Mouse (Mus musculus): ENCODE measurements at regions not wholly inside any gene's neighbourhood (a gene's known extent, or its start where the extent isn't known, plus 50 kb on each side); places are given as distances from the start of the nearest gene placed in this dataset.

DNA sequence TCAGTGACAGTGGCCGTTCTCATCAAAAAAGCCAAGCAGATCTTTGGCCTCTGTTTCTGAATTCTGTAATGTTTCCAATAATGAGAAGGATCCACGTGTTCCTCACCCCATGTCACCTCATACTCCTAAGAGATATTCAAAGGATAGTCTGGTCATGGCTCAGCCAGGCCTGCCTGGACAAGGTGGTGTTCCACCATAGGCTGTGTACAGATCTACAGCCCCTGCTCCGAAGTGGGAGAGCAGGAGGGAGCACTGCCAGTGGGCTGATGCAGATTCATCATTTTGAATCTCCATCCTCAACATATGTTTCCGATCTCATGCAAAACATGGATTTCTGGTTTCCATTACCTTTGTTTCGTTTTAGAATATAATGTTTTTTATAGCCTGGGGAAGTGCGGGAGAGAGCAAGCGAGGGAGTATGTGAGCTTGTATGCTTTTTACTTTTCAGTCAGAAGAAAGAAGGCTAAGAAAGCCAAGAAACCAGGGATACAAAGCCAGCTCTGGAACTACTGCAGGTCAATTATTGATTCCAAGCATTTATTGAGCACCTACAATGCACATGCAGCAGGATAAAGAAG, 166.5 kb upstream of the Usp24 start:
- Histone ChIP-seq H3K36me3 (no peaks in the 10 kb centered on the region), H3K4me3 (replicated peaks) (no peak overlapping the region), H3K27ac (replicated peaks) (peak overlapping the region; percentile 74), H3K9me3 (replicated peaks) (no peaks in the 10 kb centered on the region), H3K27me3 (no peaks in the 10 kb centered on the region), H3K9ac (no peak overlapping the region), H3K4me1 (peaks cover 41% of the 10 kb centered on the region), H3K4me2 (replicated peaks) (no peak overlapping the region)
- ATAC-seq (ENCODE audit: insufficient number of reproducible peaks, low FRiP score, low TSS enrichment, low read depth): peak; percentile 43; the same call in 1 of the 2 replicates
- 36% methylated on average over 7 of the region's 7 CpGs for WGBS

DNA sequence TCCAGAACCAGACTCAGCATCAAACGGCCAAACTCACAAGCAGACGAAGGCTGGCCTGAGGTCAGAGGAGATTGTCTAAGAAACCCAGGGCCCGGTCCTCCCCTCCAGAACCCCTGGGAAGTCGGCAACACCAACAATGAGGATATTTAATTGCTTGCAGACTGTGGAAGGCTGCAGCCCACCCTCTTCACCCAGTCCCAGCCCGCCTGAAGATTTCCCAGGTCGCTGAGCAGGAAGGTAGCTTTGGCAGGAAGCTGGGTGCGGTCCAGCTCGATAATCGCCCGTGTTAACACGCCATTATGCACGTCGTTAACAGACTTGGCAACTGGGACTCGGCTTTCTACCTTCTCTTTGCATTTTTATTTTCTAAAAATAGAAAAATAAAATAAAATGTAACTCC, 165.2 kb upstream of the Usp24 start:
- Histone ChIP-seq H3K36me3 (no peaks in the 10 kb centered on the region), H3K27ac (replicated peaks) (peak overlapping the region; percentile 74), H3K4me3 (replicated peaks) (no peak overlapping the region), H3K9me3 (replicated peaks) (no peaks in the 10 kb centered on the region), H3K4me1 (peaks cover 31% of the 10 kb centered on the region), H3K4me2 (replicated peaks) (no peak overlapping the region), H3K27me3 (no peaks in the 10 kb centered on the region), H3K9ac (no peak overlapping the region)
- 45% methylated on average over 14 of the region's 14 CpGs for WGBS
- no peak for ATAC-seq (ENCODE audit: insufficient number of reproducible peaks, low FRiP score, low TSS enrichment, low read depth)

GRCm38 (mm10) chr4:106157451-106158179, 158.4 kb upstream of the Usp24 start:
- Histone ChIP-seq H3K4me2 (replicated peaks) (no peak overlapping the region), H3K27ac (replicated peaks) (no peak overlapping the region), H3K4me3 (replicated peaks) (no peak overlapping the region), H3K4me1 (no peaks in the 10 kb centered on the region), H3K36me3 (no peaks in the 10 kb centered on the region), H3K27me3 (no peaks in the 10 kb centered on the region), H3K9ac (no peak overlapping the region), H3K9me3 (replicated peaks) (no peaks in the 10 kb centered on the region)
- ATAC-seq (ENCODE audit: insufficient number of reproducible peaks, low FRiP score, low TSS enrichment, low read depth): no peak
- WGBS: 88% methylated on average over 9 of the region's 9 CpGs

DNA sequence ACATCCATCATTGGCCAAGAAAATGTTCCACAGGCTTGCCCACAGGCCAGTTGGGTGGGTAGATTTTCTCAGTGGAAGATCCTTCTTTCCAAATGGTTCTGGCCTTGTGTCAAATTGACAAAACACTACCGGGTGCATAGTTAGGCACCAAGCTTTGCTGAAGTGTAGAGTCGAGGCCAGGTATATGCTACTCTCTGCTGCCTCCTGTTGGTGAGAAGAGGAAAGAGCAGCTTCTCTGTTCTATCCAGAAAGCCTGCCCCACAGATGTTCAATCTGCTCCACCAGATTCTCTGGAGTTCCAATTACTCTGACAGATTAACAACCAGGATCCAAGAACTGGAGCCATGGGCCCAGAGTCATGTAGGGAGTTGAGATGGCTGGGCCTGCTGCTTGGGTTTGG, 154.4 kb upstream of the Usp24 start:
- ATAC-seq (ENCODE audit: insufficient number of reproducible peaks, low FRiP score, low TSS enrichment, low read depth): no peak
- H3K27ac ChIP-seq (replicated peaks): no peak overlapping the region
- no peak overlapping the region for H3K9ac ChIP-seq
- 0 out of 2 replicates have a peak, but pooled peaks cover under 1% of the 10 kb centered on the region for H3K4me1 ChIP-seq
- no peak overlapping the region for H3K4me3 ChIP-seq (replicated peaks)
- 50% methylated on average over 2 of the region's 2 CpGs for WGBS
- no peak overlapping the region for H3K4me2 ChIP-seq (replicated peaks)
- H3K9me3 ChIP-seq (replicated peaks): 0 out of 2 replicates have a peak, but pooled peaks cover 3% of the 10 kb centered on the region
- H3K36me3 ChIP-seq: no peaks in the 10 kb centered on the region
- no peaks in the 10 kb centered on the region for H3K27me3 ChIP-seq

GRCm38 (mm10) chr4:106162551-106162950, 153.5 kb upstream of the Usp24 start:
- Histone ChIP-seq H3K27ac (replicated peaks) (no peak overlapping the region), H3K9ac (no peak overlapping the region), H3K9me3 (replicated peaks) (0 out of 2 replicates have a peak, but pooled peaks cover 3% of the 10 kb centered on the region), H3K4me3 (replicated peaks) (no peak overlapping the region), H3K4me1 (peaks cover 11% of the 10 kb centered on the region), H3K4me2 (replicated peaks) (no peak overlapping the region), H3K36me3 (no peaks in the 10 kb centered on the region), H3K27me3 (no peaks in the 10 kb centered on the region)
- 47% methylated on average over 1 of the region's 1 CpGs for WGBS
- ATAC-seq (ENCODE audit: insufficient number of reproducible peaks, low FRiP score, low TSS enrichment, low read depth): no peak

DNA sequence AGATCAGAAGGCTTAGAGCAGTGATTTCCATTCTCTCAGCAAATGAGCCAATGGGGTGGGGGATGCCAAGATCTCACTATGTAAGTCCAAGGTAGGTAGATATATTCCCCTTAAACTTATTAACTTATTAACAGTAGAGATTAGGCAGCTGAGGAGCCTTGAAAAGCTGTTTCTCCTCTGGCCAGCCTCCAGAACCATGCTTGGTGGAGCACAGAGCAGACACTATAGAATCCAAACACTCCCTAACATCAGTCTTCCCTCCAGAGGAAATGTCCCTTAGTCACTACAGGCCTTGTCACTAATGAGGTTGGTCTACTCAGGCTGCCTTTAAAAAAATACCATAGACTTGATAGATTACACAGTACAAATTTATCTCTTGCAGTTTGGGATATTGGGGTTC, 152.8 kb upstream of the Usp24 start:
- no peak for ATAC-seq (ENCODE audit: insufficient number of reproducible peaks, low FRiP score, low TSS enrichment, low read depth)

GRCm38 (mm10) chr4:106167716-106168115, 148.3 kb upstream of the Usp24 start:
- Histone ChIP-seq H3K27ac (replicated peaks) (peak overlapping the region; percentile 18), H3K27me3 (no peaks in the 10 kb centered on the region), H3K4me2 (replicated peaks) (no peak overlapping the region), H3K36me3 (no peaks in the 10 kb centered on the region), H3K9ac (no peak overlapping the region), H3K4me3 (replicated peaks) (no peak overlapping the region), H3K4me1 (peaks cover 19% of the 10 kb centered on the region), H3K9me3 (replicated peaks) (0 out of 2 replicates have a peak, but pooled peaks cover 3% of the 10 kb centered on the region)
- 58% methylated on average over 4 of the region's 4 CpGs for WGBS
- ATAC-seq (ENCODE audit: insufficient number of reproducible peaks, low FRiP score, low TSS enrichment, low read depth): no peak

More for the DNA sequence above, 152.8 kb upstream of the Usp24 start:
- Histone ChIP-seq H3K4me1 (peaks cover 15% of the 10 kb centered on the region), H3K27ac (replicated peaks) (no peak overlapping the region), H3K4me3 (replicated peaks) (no peak overlapping the region), H3K27me3 (no peaks in the 10 kb centered on the region), H3K9me3 (replicated peaks) (0 out of 2 replicates have a peak, but pooled peaks cover 3% of the 10 kb centered on the region), H3K36me3 (no peaks in the 10 kb centered on the region), H3K9ac (no peak overlapping the region), H3K4me2 (replicated peaks) (no peak overlapping the region)

DNA sequence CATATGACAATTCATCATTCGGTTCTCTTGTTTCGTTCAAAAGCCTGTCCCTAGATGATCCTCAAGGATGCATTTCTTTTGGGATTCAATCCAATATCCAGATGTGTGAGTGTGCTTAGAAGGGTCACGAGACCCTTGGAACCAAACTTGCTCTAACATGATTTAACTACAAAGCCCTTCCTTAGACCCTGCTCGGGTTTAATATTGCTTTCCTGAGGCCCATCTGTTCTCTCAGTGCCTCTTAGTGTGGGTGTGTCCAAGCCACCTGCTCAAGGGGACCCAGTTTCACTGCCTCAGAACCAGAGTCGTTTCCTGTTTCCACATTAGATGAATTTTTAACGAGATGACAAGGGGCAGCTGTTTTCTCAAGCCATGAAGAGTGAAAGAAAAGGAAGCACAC, 147.3 kb upstream of the Usp24 start:
- H3K36me3 ChIP-seq: no peaks in the 10 kb centered on the region
- H3K9me3 ChIP-seq (replicated peaks): 0 out of 2 replicates have a peak, but pooled peaks cover 3% of the 10 kb centered on the region
- H3K27ac ChIP-seq (replicated peaks): peak overlapping the region; percentile 18; the same call in 1 of the 2 replicates
- H3K4me1 ChIP-seq: peaks cover 19% of the 10 kb centered on the region
- 0 out of 2 replicates have a peak, but pooled peaks have one; percentile 19 for ATAC-seq (ENCODE audit: insufficient number of reproducible peaks, low FRiP score, low TSS enrichment, low read depth)
- no peak overlapping the region for H3K9ac ChIP-seq
- H3K27me3 ChIP-seq: no peaks in the 10 kb centered on the region
- H3K4me3 ChIP-seq (replicated peaks): no peak overlapping the region
- 45% methylated on average over 6 of the region's 6 CpGs for WGBS
- no peak overlapping the region for H3K4me2 ChIP-seq (replicated peaks)

DNA sequence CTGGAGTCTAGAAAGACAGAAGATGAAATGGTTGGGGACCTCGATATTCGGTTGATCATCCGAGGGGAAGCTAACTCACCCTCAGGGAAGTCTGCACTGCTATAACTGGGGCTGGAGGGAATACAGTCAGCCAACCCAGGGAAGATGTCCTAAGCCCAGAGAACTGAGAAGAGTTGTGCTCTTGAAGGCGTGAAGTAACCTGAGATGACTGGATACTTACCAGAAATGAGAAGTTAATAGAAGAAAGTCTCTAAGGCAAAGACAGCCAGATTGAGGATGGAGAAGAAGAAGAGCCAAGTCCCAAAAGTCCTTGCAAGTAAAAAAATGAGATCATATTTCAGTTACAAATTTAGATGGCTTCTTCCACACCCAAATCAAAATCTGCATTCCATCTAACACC, 146.5 kb upstream of the Usp24 start:
- H3K27ac ChIP-seq (replicated peaks): no peak overlapping the region
- no peak overlapping the region for H3K4me2 ChIP-seq (replicated peaks)
- ATAC-seq (ENCODE audit: insufficient number of reproducible peaks, low FRiP score, low TSS enrichment, low read depth): no peak
- no peak overlapping the region for H3K9ac ChIP-seq
- H3K4me1 ChIP-seq: peaks cover 19% of the 10 kb centered on the region
- no peak overlapping the region for H3K4me3 ChIP-seq (replicated peaks)
- 93% methylated on average over 4 of the region's 4 CpGs for WGBS
- 0 out of 2 replicates have a peak, but pooled peaks cover 3% of the 10 kb centered on the region for H3K9me3 ChIP-seq (replicated peaks)
- no peaks in the 10 kb centered on the region for H3K27me3 ChIP-seq
- H3K36me3 ChIP-seq: no peaks in the 10 kb centered on the region

GRCm38 (mm10) chr4:106170731-106171130, 145.3 kb upstream of the Usp24 start:
- H3K4me3 ChIP-seq (replicated peaks): no peak overlapping the region
- no peak for ATAC-seq (ENCODE audit: insufficient number of reproducible peaks, low FRiP score, low TSS enrichment, low read depth)
- WGBS: 77% methylated on average over 8 of the region's 8 CpGs

DNA sequence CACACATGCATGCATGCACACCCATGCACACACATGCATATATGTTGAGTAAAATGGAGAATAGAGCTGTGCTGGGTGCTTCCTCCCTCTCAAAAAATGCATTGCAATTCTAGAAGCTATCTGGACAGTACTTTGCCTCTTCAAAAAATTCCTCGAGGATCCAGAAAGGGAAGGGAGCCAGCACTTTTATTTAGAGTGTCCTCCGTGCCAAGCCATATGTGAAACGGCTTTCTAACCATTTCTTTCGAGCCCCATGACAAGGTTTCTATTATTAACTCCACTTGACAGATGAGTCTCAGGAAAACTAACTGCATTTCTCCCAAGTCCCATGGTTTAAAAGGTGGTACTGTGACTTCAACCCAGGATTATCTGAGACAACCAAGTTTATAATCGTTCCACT, 140.7 kb upstream of the Usp24 start:
- H3K27me3 ChIP-seq: no peaks in the 10 kb centered on the region
- H3K27ac ChIP-seq (replicated peaks): peak overlapping the region; percentile 69; the same call in 1 of the 2 replicates
- no peak for ATAC-seq (ENCODE audit: insufficient number of reproducible peaks, low FRiP score, low TSS enrichment, low read depth)
- WGBS: 39% methylated on average over 5 of the region's 5 CpGs
- H3K4me1 ChIP-seq: 0 out of 2 replicates have a peak, but pooled peaks cover 3% of the 10 kb centered on the region
- no peak overlapping the region for H3K4me2 ChIP-seq (replicated peaks)
- H3K4me3 ChIP-seq (replicated peaks): no peak overlapping the region
- no peaks in the 10 kb centered on the region for H3K36me3 ChIP-seq
- no peaks in the 10 kb centered on the region for H3K9me3 ChIP-seq (replicated peaks)
- no peak overlapping the region for H3K9ac ChIP-seq

More at GRCm38 (mm10) chr4:106170731-106171130, 145.3 kb upstream of the Usp24 start:
- no peak overlapping the region for H3K9ac ChIP-seq
- 0 out of 2 replicates have a peak, but pooled peaks cover 3% of the 10 kb centered on the region for H3K9me3 ChIP-seq (replicated peaks)
- no peak overlapping the region for H3K4me2 ChIP-seq (replicated peaks)
- H3K4me1 ChIP-seq: peaks cover 22% of the 10 kb centered on the region
- H3K36me3 ChIP-seq: no peaks in the 10 kb centered on the region
- H3K27me3 ChIP-seq: no peaks in the 10 kb centered on the region
- H3K27ac ChIP-seq (replicated peaks): no peak overlapping the region
